Mouse (Mus musculus) left cerebral cortex, adult 9 months (tissue): ENCODE results near the gene A930004D18Rik.
"Not testable (repeated sequence)": the region's sequence is repeated elsewhere in the genome, so short reads cannot be mapped to it uniquely, and the experiment has no call there.

Experiments
- DNase-seq, 2 experiments: peaks; one replicate each; pipeline ENCODE4 v3.0.0; 2022; ENCODE audit warnings: low spot score in 2 of 2

The A930004D18Rik gene

DNA sequence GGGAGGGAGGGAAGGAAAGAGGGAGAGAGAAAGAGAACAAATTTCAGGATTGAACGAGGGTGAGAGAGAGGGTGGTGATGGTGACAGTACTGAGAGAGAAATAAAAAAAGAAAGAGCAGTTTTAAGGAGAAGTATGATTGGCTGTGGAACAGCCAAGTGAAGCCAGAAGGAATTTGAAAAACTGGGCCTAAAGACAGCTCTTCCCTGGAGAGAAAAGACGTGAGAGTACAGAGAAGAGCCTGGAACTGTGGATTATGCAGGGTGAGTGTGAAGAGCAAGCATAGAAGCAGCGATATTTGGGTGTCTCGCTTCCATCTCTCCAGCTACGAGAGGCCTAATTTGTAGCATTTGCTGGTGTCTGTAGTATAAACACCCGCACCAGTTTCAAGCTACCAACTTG, 26.3 kb downstream of the A930004D18Rik start:
- DNase-seq, result no peak

DNA sequence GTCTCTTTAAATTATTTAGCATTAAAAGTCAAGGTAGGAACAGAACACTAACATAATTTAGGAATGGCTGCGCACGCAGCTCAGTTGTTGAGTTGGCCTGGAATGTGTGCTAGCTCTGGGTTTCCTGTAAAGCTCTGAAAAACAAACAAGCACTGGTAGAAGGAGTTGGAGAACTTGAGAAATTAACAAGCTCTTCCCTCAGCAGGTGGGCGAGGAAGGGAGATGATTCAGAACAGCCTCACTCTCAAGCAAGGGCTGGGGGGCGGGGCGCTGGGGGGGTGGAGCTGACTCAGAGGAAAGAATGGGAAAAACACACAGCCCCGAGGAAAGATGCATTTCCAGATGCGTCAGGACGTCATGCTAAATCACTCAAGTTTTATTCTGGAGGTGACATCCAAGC, 32.4 kb downstream of the A930004D18Rik start:
- peak in 1 of 2 experiments; percentile 13 for DNase-seq

DNA sequence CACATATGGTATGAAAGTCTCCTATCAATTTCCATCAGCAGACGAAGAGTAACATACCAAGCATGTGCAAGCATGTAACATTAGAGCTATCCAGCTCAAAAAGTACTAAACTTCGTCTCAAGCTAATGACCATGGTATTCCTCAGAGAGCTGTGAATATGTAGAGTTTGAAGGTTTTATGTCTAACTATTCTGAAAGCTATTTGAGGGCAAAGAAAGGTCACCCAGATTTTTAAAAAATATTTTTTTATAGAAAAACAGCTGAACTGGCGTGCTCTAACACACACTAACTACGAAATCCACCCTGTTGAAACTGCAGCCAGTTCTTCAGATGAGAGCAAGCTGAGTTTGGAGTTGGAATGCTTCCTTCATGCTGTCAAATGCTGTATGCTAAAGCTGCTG, 33.3 kb downstream of the A930004D18Rik start:
- DNase-seq, result no peak

DNA sequence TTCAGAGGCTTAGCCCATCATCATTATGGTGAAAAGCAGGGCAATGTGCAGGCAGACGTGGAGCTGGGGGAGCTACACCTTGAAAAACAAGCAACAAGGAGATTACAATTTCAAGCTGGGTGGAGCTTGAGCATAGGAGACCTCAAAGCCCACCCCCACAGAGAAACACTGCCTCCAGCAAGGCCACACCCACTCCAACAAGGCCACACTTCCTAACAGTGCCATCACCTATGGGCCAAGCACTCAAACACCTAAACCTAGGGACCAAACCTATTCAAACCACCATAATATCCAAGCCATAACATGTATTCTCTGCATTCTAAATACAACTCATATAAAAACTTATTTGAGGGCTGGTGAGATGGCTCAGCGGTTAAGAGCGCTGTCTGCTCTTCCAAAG, 35.2 kb downstream of the A930004D18Rik start:
- DNase-seq, result no peak

DNA sequence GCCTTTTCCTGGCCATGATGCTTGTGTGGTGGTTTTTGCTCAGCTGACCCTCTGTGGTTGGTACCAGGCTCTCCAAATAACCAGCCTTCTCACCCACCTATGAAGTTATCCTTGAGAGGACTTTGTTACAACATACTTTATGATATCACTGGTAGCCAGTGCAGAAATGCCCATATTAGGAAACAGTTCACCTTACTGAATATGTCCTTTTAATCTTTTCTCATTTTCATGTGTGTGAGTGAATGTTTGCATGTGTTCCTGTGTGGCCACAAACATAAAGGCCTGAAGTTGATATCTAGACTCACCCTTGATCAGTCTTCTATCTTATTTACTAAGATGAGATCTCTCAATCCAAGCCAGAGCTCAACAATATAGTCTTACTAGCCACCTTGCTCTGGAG, 40.7 kb downstream of the A930004D18Rik start, which contains the start of gene H2al2a:
TSS of gene H2al2a (minus strand) at position 101 of the 400 bp plus-strand sequence.
- DNase-seq, result no peak

DNA sequence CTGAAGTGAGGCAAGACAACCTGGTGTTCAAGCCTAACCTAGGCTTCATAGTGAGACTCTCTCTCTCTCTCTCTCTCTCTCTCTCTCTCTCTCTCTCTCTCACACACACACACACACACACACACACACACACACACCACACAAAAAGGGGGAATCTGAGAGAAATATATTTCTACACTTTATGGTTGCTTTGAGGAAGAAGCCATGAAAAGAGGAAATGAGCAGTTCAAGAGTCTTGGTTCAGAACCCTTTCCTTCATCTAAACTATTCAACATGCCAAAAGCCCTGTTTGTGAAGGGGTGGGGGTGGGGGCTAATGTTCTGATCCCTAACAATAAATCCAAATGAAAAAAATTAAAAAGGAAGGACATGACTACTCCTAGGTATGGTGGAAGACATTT, 48.0 kb downstream of the A930004D18Rik start:
- no peak for DNase-seq

GRCm38 (mm10) chr2:17989115-17989514, 48.4 kb downstream of the A930004D18Rik start:
- DNase-seq, result no peak

GRCm38 (mm10) chr2:17986694-17987093, 50.8 kb downstream of the A930004D18Rik start:
- no peak for DNase-seq

- DNase-seq, result no peak
Observed at GRCm38 (mm10) chr2:17984774-17985173, 52.8 kb downstream of the A930004D18Rik start.

DNA sequence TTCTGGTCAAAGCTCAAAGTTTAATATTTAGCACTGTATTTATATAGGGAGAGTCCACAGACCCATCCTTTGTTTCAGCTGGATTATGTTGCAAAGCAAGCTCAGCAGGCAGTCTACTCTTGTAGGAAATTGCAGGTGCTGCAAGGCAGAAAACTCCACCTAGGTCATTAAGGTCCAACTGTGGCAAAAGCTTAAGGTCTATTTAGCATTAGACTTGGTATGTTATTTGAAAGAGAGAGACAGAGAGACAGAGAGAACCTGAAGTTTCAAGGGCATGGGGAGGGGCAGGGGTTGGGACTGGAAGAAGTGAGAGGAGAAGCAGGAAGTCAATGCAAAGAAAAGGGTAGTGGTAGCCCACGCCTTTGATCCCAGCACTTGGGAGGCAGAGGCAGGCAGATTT, 54.8 kb downstream of the A930004D18Rik start:
- DNase-seq, result no peak

DNA sequence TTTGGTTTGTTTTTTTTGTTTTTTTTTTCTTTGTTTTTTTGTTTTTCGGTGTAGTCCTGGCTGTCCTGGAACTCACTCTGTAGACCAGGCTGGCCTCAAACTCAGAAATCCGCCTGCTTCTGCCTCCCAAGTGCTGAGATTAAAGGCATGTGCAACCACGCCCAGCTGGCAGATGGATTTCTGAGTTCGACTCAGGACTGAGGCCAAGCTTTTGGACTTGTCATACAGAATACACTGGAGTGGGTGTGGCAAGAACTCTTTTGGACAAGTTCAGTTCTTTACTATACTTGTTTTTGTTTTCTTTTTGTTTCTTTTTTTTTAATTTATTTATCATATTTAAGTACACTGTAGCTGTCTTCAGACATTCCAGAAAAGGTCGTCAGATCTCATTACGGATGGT, 58.8 kb downstream of the A930004D18Rik start:
- no peak for DNase-seq

- DNase-seq, result not testable (repeated sequence)
Observed at GRCm38 (mm10) chr2:17978251-17978650, 59.3 kb downstream of the A930004D18Rik start.

DNA sequence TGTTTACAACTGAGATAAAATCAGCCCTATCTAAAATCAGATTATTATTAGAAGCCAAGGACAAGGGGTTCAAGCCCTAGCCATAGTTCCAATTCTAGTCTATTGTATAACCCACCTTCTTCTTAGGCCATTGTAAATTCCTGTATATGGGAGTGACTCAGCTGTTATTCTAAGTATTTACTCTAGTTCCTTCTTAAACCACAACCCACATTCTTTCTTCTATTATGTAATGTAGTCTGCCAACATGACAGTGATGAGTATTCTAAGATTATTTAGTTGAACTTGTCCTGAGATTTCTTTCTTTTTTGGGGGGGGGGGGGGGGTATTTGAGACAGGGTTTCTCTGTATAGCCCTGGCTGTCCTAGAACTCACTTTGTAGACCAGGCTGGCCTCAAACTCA, 59.9 kb downstream of the A930004D18Rik start:
- not testable (repeated sequence) for DNase-seq

DNA sequence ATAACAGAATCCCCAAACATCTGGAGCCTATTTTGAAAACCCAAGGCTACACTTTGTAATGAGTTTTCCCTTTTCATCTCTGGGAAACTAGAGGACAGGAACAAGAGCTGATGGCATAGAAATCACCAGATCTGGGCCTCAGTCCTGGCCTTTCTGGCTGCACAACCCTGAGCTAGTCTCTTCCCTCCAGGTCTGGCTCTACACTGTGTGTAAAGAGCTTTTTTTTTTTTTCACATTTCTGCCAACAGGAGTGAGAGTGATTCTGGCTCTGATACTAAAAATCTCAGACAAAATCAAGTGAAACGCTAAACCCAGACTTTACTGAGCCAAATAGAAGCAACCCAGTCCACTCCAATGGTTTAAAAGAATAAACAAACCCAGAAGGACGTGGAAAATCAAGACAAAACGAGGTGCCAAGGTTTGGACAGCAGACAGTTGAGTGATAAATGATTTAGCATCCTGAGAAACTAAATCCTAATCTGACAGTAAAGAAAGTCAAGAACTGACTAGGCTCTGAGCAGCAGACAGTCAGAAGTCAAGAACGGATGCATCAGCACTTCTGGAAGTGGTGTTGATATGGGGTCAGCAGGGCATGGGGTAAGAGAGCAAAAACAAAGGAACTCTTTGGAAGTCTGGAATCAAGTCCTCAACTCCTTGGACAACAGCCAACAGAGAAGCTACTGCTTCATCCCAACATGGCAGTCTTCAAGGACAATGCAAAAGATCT, 61.8 kb downstream of the A930004D18Rik start:
- no peak for DNase-seq
